Mouse (Mus musculus) midbrain, embryonic 14.5 days (tissue): ENCODE measurements around the gene Aldh8a1. TPM values are rescaled to one million over a fixed set of nuclear protein-coding genes. Genes with fewer than 3 reads are reported as not detected.

Experiments used
- ATAC-seq: fragments of 200-750 bp; cut with Nextera tagmentation; 2 replicates; pipeline ENCODE4 v1.8.0; 2017; ENCODE audit warnings: moderate number of reproducible peaks, moderate library complexity; ENCODE audit not compliant: low FRiP score, low TSS enrichment
- DNase-seq: peaks from one replicate; pipeline ENCODE4 v3.0.0-alpha.2; 2015
- H3K27ac ChIP-seq: fragments of 300-500 bp; sonication (generic); replicated peaks from 2 replicates; pipeline ENCODE4 v1.5.1; 2014; ENCODE audit warnings: mild to moderate bottlenecking, low read depth, low read length, moderate library complexity
- H3K27me3 ChIP-seq: fragments of 300-500 bp; sonication (generic); 2 replicates; pipeline ENCODE4 v1.6.1; 2014; ENCODE audit warnings: low read length, control low read depth, mixed read lengths; ENCODE audit not compliant: control insufficient read depth, insufficient read depth
- H3K36me3 ChIP-seq: fragments of 300-500 bp; sonication (generic); 2 replicates; pipeline ENCODE4 v1.6.1; 2014; ENCODE audit warnings: low read length, control low read depth; ENCODE audit not compliant: control insufficient read depth, insufficient read depth
- H3K4me1 ChIP-seq: fragments of 300-500 bp; sonication (generic); 2 replicates; pipeline ENCODE4 v1.6.1; 2014; ENCODE audit warnings: mild to moderate bottlenecking, antibody characterized with exemption, low read length, control low read depth; ENCODE audit not compliant: control insufficient read depth, insufficient read depth
- H3K4me2 ChIP-seq: fragments of 300-500 bp; sonication (generic); 2 replicates; pipeline ENCODE4 v1.6.1; 2014; ENCODE audit warnings: mild to moderate bottlenecking, low read length, moderate library complexity
- H3K4me3 ChIP-seq: fragments of 300-500 bp; sonication (generic); replicated peaks from 2 replicates; pipeline ENCODE4 v1.5.1; 2014; ENCODE audit warnings: low read depth, low read length
- H3K9ac ChIP-seq: fragments of 300-500 bp; sonication (generic); replicated peaks from 2 replicates; pipeline ENCODE4 v1.6.1; 2014; ENCODE audit warnings: mild to moderate bottlenecking, low read length, moderate library complexity
- H3K9me3 ChIP-seq: fragments of 300-500 bp; sonication (generic); 2 replicates; pipeline ENCODE4 v1.6.1; 2016; ENCODE audit warnings: low read length, control low read depth, mixed read lengths; ENCODE audit not compliant: control insufficient read depth
- WGBS: fragments of 180-500 bp; shearing (Covaris S2); extraction: QIAGEN DNeasy Blood & Tissue Kit; methylation state at CpG from one replicate; pipeline ENCODE4 v1.1.7; 2014; 5-methylcytosine and 5-hydroxymethylcytosine counted together
- polyA plus RNA-seq: library from polyadenylated mRNA; unstranded; fragments of >200 nt; fragmentation: Nextera tagmentation; extraction: Ambion mirVana; gene quantifications from 2 replicates; pipeline ENCODE4 v1.2.1, GENCODE M21; 2014

The Aldh8a1 gene
- polyA plus RNA-seq, 1 experiment from 2014 or later, result not detected

DNA sequence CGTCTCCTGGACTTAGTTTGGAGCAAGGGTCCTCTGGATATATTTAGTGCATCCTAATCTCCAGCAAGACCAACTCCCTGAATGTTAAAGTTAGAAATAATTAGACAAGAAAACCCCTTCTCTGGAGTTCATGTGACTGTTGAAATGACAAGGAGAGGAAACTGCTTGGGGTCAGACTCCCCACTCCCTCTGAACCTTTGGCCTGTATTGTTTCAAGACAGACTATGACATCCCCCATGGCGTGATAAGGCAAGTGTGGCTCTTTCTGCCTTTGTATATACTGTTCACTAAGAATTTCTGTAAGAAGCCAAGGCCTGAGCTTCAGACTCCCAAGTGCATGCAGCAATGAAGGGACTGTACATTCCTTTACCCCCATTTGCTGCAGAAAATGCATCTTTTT lies 23.4 kb downstream of the Aldh8a1 start:
- ATAC-seq (no peak), DNase-seq (no peak)
- H3K4me3 ChIP-seq, result no peak overlapping the region
- H3K9me3 ChIP-seq, result no peaks in the 10 kb centered on the region
- H3K27me3 ChIP-seq, result no peaks in the 10 kb centered on the region
- no peak overlapping the region for H3K4me2 ChIP-seq
- no peak overlapping the region for H3K27ac ChIP-seq
- WGBS, result 63% methylated on average over 2 of the region's 2 CpGs
- no peaks in the 10 kb centered on the region for H3K36me3 ChIP-seq
- H3K4me1 ChIP-seq, result no peaks in the 10 kb centered on the region
- no peak overlapping the region for H3K9ac ChIP-seq

- no peak overlapping the region for H3K27ac ChIP-seq
- 58% methylated on average over 4 of the region's 4 CpGs for WGBS
- no peak overlapping the region for H3K4me2 ChIP-seq
- H3K4me1 ChIP-seq, result no peaks in the 10 kb centered on the region
- H3K36me3 ChIP-seq, result no peaks in the 10 kb centered on the region
- no peak for DNase-seq
- no peak overlapping the region for H3K4me3 ChIP-seq
- H3K27me3 ChIP-seq, result no peaks in the 10 kb centered on the region
- no peak overlapping the region for H3K9ac ChIP-seq
- H3K9me3 ChIP-seq, result no peaks in the 10 kb centered on the region
- ATAC-seq, result 0 out of 2 replicates have a peak, but pooled peaks have one; percentile 40
Observed at GRCm38 (mm10) chr10:21401259-21401658, 24.2 kb downstream of the Aldh8a1 start.

DNA sequence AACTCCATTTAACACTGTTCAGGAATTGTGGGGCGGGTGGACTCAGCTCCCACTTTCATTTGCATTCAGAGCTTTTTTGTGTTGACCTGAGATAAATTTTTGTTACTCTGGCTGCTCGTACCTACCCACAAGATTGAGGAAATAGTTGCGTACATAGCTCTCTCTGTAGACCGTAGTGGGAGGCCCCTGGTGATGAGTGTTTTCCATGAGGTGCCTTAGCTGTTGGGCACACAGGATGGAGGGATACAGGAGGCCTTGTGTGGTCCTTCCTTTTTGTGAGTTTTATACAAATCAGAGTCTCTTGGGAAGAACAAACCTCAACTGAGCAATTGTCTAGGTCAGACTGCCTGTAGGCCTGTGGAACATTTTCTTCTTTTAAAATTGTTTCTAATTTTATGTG lies 27.7 kb downstream of the Aldh8a1 start:
- Histone ChIP-seq H3K27ac (no peak overlapping the region), H3K9me3 (no peaks in the 10 kb centered on the region), H3K9ac (no peak overlapping the region), H3K4me3 (no peak overlapping the region), H3K36me3 (no peaks in the 10 kb centered on the region), H3K27me3 (no peaks in the 10 kb centered on the region), H3K4me1 (no peaks in the 10 kb centered on the region), H3K4me2 (no peak overlapping the region)
- ATAC-seq (no peak), DNase-seq (no peak)
- 91% methylated on average over 4 of the region's 4 CpGs for WGBS

DNA sequence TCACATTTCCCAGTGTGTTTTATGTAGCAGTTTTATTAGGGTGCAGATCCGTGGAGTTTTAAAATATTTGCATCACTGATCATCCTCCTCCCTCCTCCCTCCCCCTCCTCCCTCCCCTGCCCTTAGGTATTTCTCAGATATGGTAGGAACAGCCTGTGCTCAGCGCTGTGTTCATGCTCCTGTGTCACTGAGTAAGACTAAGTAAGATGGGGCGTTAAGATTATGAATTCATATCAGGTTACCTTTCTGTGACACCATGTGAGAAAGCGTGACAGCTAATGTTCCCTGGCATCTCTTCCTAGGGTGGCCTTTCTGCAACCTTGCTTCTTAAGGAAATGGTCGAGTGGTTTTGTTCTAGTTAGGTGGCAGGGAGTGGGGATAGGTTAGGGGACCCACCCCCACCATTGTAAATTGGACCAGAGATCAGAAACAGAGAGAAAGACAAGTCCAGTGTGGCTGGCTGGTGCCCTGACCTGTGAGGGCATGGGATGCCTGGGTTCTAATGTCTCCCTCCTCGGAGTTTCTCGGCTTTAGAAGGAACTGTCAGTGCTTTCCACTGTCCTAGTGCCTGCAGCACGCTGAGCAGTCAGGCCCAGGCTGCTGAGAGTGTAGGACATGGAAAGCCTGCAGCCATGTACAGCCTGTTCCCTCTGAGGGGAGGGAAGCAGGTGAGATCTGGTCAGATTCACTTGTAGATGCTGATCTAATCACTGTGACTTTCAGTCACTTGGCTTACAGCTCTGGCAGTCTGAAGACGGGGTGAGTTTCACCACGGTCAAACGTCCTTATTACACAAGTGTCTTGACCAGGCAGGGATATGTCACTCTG lies 28.8 kb downstream of the Aldh8a1 start:
- H3K36me3 ChIP-seq, result no peaks in the 10 kb centered on the region
- no peak overlapping the region for H3K9ac ChIP-seq
- 73% methylated on average over 11 of the region's 11 CpGs for WGBS
- H3K4me1 ChIP-seq, result no peaks in the 10 kb centered on the region
- H3K27me3 ChIP-seq, result no peaks in the 10 kb centered on the region
- no peaks in the 10 kb centered on the region for H3K9me3 ChIP-seq
- H3K27ac ChIP-seq, result no peak overlapping the region
- H3K4me3 ChIP-seq, result no peak overlapping the region
- no peak overlapping the region for H3K4me2 ChIP-seq
- DNase-seq, result no peak
- no peak for ATAC-seq

DNA sequence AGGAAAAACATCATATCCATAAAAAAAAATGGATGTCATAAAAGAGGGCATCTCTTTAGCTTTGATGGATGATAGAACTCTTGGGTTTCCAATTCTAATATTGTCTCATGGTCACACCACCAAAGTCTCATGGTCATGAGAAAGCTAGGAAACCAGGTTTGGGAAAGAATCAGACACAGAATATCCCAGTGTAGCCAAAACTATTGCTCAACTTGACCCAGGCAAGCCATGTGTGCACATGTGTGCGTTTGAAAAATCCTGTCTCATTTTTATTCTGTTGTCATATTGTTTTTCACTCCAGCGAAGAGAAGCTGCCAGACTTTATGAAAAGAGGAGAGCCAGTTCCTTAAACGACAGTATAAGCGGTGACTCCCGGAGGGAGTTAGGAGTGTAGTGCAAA lies 33.6 kb downstream of the Aldh8a1 start:
- Histone ChIP-seq H3K27me3 (no peaks in the 10 kb centered on the region), H3K4me3 (no peak overlapping the region), H3K9ac (no peak overlapping the region), H3K9me3 (no peaks in the 10 kb centered on the region), H3K36me3 (no peaks in the 10 kb centered on the region), H3K27ac (no peak overlapping the region), H3K4me1 (no peaks in the 10 kb centered on the region), H3K4me2 (no peak overlapping the region)
- DNase-seq (no peak), ATAC-seq (no peak)
- 81% methylated on average over 5 of the region's 5 CpGs for WGBS

- DNase-seq (no peak), ATAC-seq (no peak)
- 75% methylated on average over 6 of the region's 6 CpGs for WGBS
- Histone ChIP-seq H3K4me2 (no peak overlapping the region), H3K27ac (no peak overlapping the region), H3K9ac (no peak overlapping the region), H3K27me3 (no peaks in the 10 kb centered on the region), H3K36me3 (no peaks in the 10 kb centered on the region), H3K4me3 (no peak overlapping the region), H3K9me3 (no peaks in the 10 kb centered on the region), H3K4me1 (no peaks in the 10 kb centered on the region)
Observed at GRCm38 (mm10) chr10:21411621-21412205, 34.6 kb downstream of the Aldh8a1 start.

GRCm38 (mm10) chr10:21415031-21415430 lies 37.9 kb downstream of the Aldh8a1 start:
- DNase-seq (no peak), ATAC-seq (no peak)

GRCm38 (mm10) chr10:21416184-21416583 lies 39.1 kb downstream of the Aldh8a1 start:
- WGBS, result 94% methylated on average over 5 of the region's 5 CpGs
- Histone ChIP-seq H3K36me3 (no peaks in the 10 kb centered on the region), H3K4me2 (no peak overlapping the region), H3K4me3 (no peak overlapping the region), H3K9ac (no peak overlapping the region), H3K9me3 (no peaks in the 10 kb centered on the region), H3K27ac (no peak overlapping the region), H3K27me3 (no peaks in the 10 kb centered on the region), H3K4me1 (no peaks in the 10 kb centered on the region)
- ATAC-seq, result no peak
- DNase-seq, result no peak

More at GRCm38 (mm10) chr10:21415031-21415430, 37.9 kb downstream of the Aldh8a1 start:
- H3K4me3 ChIP-seq, result no peak overlapping the region
- H3K9me3 ChIP-seq, result no peaks in the 10 kb centered on the region
- WGBS, result 84% methylated on average over 4 of the region's 4 CpGs
- no peak overlapping the region for H3K27ac ChIP-seq
- H3K36me3 ChIP-seq, result no peaks in the 10 kb centered on the region
- no peak overlapping the region for H3K9ac ChIP-seq
- H3K27me3 ChIP-seq, result no peaks in the 10 kb centered on the region
- H3K4me2 ChIP-seq, result no peak overlapping the region
- H3K4me1 ChIP-seq, result no peaks in the 10 kb centered on the region

DNA sequence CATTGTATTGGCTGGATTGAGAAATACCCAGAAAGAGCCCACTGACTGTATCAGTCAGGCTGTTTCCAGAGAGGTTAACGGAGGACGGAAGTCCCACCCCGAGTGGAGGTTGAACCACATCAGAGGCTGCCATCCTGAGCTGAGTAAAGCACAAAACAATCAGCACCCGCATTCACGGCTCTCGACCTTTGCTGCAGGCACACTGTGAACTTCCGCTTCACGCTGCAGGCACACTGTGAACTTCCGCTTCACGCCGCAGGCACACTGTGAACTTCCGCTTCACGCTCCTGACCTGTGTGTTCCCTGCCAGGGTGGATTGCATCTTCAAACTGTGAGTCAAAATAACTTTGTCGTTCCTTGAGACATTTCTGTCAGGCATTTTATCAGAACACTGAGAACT lies 42.1 kb downstream of the Aldh8a1 start:
- H3K4me3 ChIP-seq, result no peak overlapping the region

More for the DNA sequence above, 42.1 kb downstream of the Aldh8a1 start:
- no peak overlapping the region for H3K27ac ChIP-seq
- H3K9me3 ChIP-seq, result no peaks in the 10 kb centered on the region
- no peaks in the 10 kb centered on the region for H3K4me1 ChIP-seq
- DNase-seq (no peak), ATAC-seq (no peak)
- no peaks in the 10 kb centered on the region for H3K27me3 ChIP-seq
- H3K4me2 ChIP-seq, result no peak overlapping the region
- H3K9ac ChIP-seq, result no peak overlapping the region
- H3K36me3 ChIP-seq, result no peaks in the 10 kb centered on the region
- WGBS, result 85% methylated on average over 14 of the region's 14 CpGs
